Mouse (Mus musculus) brain, embryonic 14.5 days (tissue): ENCODE data around the gene Unc13c.

Source experiments
- CTCF ChIP-seq: fragments of 200-500 bp; IDR thresholded peaks from 2 replicates; pipeline ENCODE4 v1.5.1; 2012; ENCODE audit warnings: inconsistent platforms, mild to moderate bottlenecking, moderate library complexity, borderline replicate concordance; ENCODE audit not compliant: insufficient read depth, insufficient read length; ENCODE audit errors: extremely low read depth
- POLR2A ChIP-seq: fragments of 200-500 bp; IDR thresholded peaks from 2 replicates; pipeline ENCODE4 v1.6.1; 2012; ENCODE audit warnings: mild to moderate bottlenecking, inconsistent platforms, borderline replicate concordance; ENCODE audit not compliant: poor library complexity, insufficient read depth, insufficient read length, severe bottlenecking; ENCODE audit errors: extremely low read depth

DNA sequence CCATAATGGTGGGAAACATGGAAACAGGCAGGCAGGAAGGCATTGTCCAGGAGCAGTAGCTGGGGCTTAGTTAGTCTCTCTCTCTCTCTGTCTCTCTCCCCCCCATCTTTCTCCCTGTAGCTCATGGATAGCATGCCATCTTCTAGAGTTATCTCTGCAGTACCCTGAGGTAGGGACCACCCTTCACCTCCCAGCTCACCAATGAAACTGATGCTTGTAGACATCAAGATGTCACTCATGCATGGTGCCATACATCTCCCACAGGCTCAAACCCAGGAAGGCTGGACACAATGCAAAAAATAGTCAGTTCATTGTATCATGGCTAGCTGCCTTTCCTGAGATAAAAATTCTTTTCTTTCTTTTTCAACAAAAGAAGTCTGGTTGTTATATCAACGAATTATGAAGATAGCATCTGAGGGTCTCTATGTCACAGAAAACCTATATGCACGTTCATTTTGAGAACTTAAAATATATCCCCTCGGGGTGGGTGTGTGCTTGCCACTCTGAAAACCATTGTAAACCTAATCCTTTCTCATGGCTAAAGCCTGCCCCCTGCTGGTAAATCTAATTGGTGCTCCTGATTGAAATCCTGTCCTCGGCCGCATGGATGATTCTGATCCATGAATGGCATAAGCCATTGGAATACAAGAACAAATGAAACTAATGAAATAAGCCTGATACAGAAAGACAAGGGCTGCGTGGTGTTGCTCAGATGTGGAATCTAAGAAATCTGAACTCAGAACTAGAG, 14.0 kb upstream of the Unc13c start:
- TF ChIP-seq POLR2A (no peak), CTCF (peak; percentile 73; the same call in 1 of the 2 replicates)
